Mouse (Mus musculus) hindbrain, postnatal 0 days (tissue): Measurements from ENCODE around the gene Zic2. TPM values are rescaled to one million over a fixed set of nuclear protein-coding genes. Genes with fewer than 3 reads are reported as not detected.
A peak's percentile ranks its signal among the peaks of the same experiment; 100 is the strongest.

ENCODE experiments used
- ATAC-seq: fragments of 200-750 bp; cut with Nextera tagmentation; 2 replicates; pipeline ENCODE4 v1.8.0; 2017; ENCODE audit warnings: mild to moderate bottlenecking, moderate TSS enrichment, moderate library complexity
- DNase-seq: peaks from one replicate; pipeline ENCODE4 v3.0.0-alpha.2; 2015; ENCODE audit warnings: low spot score
- H3K27ac ChIP-seq: fragments of 300-500 bp; sonication (generic); 2 replicates; pipeline ENCODE4 v1.5.1; 2014; ENCODE audit warnings: mild to moderate bottlenecking
- H3K27me3 ChIP-seq: fragments of 300-500 bp; sonication (generic); 2 replicates; pipeline ENCODE4 v1.6.1; 2014; ENCODE audit warnings: low read length, mixed read lengths; ENCODE audit not compliant: insufficient read depth
- H3K36me3 ChIP-seq: fragments of 300-500 bp; sonication (generic); 2 replicates; pipeline ENCODE4 v1.6.1; 2014; ENCODE audit warnings: low read length, mixed read lengths; ENCODE audit not compliant: insufficient read depth
- H3K4me1 ChIP-seq: fragments of 300-500 bp; sonication (generic); 2 replicates; pipeline ENCODE4 v1.6.1; 2014; ENCODE audit warnings: antibody characterized with exemption, low read length, mixed read lengths; ENCODE audit not compliant: insufficient read depth
- H3K4me2 ChIP-seq: fragments of 300-500 bp; sonication (generic); 2 replicates; pipeline ENCODE4 v1.6.1; 2014; ENCODE audit warnings: low read depth, mild to moderate bottlenecking, low read length, moderate library complexity, mixed read lengths
- H3K4me3 ChIP-seq: fragments of 300-500 bp; sonication (generic); 2 replicates; pipeline ENCODE4 v1.5.1; 2014; ENCODE audit warnings: low read length
- H3K9ac ChIP-seq: fragments of 300-500 bp; sonication (generic); replicated peaks from 2 replicates; pipeline ENCODE4 v1.6.1; 2014; ENCODE audit warnings: mild to moderate bottlenecking, low read length, moderate library complexity, mixed read lengths
- H3K9me3 ChIP-seq: fragments of 300-500 bp; sonication (generic); 2 replicates; pipeline ENCODE4 v1.6.1; 2016; ENCODE audit warnings: low read length, mixed read lengths
- CTCF ChIP-seq: IDR thresholded peaks from 2 replicates; pipeline ENCODE4 v1.5.1; 2016; ENCODE audit warnings: antibody characterized with exemption, control low read depth, low read depth
- WGBS: fragments of 180-500 bp; shearing (Covaris S2); extraction: QIAGEN DNeasy Blood & Tissue Kit; methylation state at CpG from one replicate; pipeline ENCODE4 v1.1.7; 2014; 5-methylcytosine and 5-hydroxymethylcytosine counted together
- polyA plus RNA-seq: library from polyadenylated mRNA; unstranded; fragments of >200 nt; fragmentation: Nextera tagmentation; extraction: Ambion mirVana; gene quantifications from 2 replicates; pipeline ENCODE4 v1.2.1, GENCODE M21; 2015
- total RNA-seq: library from RNA; depleted of rRNA; stranded (reverse); fragments of >200 nt; gene quantifications from 2 replicates; pipeline ENCODE4 v1.2.3, GENCODE M21; 2014

The Zic2 gene
- total and polyA plus RNA-seq, 2 experiments from 2014 or later: 35.9 to 234 TPM

DNA sequence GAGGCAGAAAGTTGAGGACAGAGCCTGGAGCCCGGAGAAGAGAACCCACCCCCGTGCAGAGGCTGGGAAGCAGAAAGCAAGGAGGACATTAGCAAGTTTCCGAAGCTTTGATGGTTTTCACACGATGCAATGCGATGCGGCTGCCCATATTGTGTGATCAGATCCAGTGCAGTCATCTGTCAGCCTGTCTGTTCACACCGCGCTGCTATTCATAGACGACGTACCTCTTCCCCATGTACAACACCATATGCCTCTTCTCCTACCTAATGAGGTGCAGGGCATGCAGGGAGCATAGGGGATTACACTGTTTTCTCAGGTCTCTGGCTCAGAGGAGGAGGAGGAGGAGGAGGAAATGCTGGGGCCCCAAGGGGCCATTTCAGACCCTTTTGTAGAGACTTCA is 38.4 kb upstream of the Zic2 start:
- no peaks in the 10 kb centered on the region for H3K9me3 ChIP-seq
- no peak overlapping the region for H3K9ac ChIP-seq
- no peak for TF ChIP-seq CTCF
- H3K4me3 ChIP-seq: no peak overlapping the region
- no peak overlapping the region for H3K4me2 ChIP-seq
- no peaks in the 10 kb centered on the region for H3K27me3 ChIP-seq
- 53% methylated on average over 10 of the region's 10 CpGs for WGBS
- DNase-seq (no peak), ATAC-seq (peak; percentile 45; the same call in 1 of the 2 replicates)
- no peaks in the 10 kb centered on the region for H3K36me3 ChIP-seq
- H3K4me1 ChIP-seq: no peaks in the 10 kb centered on the region
- no peak overlapping the region for H3K27ac ChIP-seq

DNA sequence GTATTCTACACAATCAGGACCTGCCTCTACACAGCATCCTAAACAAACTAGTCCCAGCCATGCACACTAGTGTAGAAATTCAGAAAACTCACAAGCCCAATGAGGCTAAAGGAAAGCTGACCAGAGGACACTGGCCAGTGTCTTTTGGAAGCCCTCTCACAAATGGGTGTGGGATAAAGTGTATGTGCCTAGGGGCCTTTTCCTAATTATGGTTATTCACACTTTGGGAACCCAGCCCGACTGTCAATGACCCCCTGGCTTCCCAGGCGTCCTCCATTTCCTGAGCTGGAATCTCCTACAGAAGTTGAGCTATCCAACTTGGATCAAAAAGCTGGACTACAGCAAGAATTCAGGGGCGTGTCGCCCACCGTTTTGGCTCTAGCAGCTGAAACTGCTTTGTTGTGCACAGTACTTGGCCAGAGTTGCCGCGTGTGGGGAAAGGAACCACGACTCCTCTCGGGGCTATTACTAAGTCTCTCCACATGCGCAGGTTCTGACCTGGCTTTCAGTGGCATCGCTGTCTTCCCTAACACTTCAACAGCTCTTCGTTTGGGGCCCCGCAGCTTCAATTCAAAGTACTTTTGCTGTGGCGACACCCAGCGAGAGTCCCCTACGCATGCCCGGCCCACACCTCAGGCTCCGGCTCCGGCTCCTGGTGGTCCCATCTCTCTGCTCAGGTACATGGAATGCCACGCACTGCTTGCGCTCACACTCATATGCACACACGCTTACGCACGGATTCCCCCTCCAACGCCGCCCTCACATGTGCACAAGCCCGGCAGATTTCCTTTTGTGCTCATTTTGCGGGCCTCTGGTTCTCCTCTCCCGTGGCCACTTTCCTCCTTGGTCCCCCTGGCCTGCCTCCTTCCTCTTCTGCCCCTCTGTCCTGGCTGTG is 25.4 kb upstream of the Zic2 start:
- DNase-seq: peak; percentile 73
- H3K27me3 ChIP-seq: peaks cover 15% of the 10 kb centered on the region; the same call in 1 of the 2 replicates

DNA sequence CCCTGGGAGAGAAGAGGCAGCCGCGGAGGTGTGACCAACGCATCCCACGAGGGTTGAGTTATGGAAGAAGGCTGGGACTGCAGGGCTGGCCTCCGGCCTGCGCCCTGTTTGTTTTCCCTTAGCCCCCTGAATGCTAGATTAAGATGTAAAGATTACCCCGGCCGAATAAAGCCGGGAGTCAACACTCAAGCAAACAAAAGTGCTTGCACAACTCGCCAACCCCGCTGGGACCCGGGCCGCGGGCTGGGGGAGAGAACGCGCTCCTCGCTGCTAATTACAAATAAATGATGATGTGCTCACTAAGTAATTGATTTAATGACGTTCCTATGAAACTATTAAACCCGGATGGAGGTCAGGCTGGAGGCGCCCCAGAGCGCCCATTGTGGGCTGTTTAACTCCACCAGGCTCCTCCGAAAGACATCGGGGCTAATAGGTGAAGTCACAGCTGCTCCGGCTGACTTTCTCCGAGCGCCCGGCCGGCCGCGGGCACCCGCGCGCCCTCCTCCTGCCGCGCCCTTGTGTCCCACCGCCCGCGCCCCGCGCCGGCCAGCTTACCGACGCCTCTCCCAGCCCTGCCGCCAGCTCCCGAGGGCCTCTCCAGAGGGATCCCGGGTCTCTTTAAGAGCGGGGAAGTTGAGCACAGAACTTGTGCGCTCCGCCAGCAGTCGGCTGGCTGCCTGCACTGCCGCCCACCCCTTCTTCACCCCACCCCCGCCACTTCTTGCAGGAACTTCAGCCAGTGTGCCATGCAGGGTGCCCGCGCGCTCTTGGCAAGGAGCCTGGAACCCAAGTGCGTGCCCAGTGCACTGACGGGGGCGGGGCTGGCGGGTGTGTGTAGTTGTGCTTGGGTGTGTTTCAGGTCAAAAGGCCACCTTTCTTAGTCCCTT is 24.5 kb upstream of the Zic2 start, which contains the start of gene Gm5089:
Gene Gm5089, minus strand, starts transcription at position 620 of the 887 bp plus-strand sequence.
- peak within 1 kb of the TSS; percentile 92 for H3K27ac ChIP-seq
- no peaks in the 10 kb centered on the region for H3K36me3 ChIP-seq
- WGBS: 1% methylated on average over 57 of the region's 59 CpGs
- H3K4me3 ChIP-seq: peak within 1 kb of the TSS; percentile 50
- H3K4me1 ChIP-seq: peaks cover 25% of the 10 kb centered on the region; the same call in 1 of the 2 replicates
- H3K9me3 ChIP-seq: no peaks in the 10 kb centered on the region
- peak within 1 kb of the TSS; percentile 72 for H3K4me2 ChIP-seq
- DNase-seq (peak; percentile 73), ATAC-seq (peak; percentile 10; the same call in 1 of the 2 replicates)
- peaks cover 15% of the 10 kb centered on the region; the same call in 1 of the 2 replicates for H3K27me3 ChIP-seq
- no peak for TF ChIP-seq CTCF
- peak within 1 kb of the TSS; percentile 67 for H3K9ac ChIP-seq

More for the DNA sequence above, 25.4 kb upstream of the Zic2 start:
- 0 out of 2 replicates have a peak, but pooled peaks have one; percentile 15 for ATAC-seq
- WGBS: 2% methylated on average over 29 of the region's 29 CpGs
- Histone ChIP-seq H3K9me3 (no peaks in the 10 kb centered on the region), H3K27ac (peak overlapping the region; percentile 92), H3K4me3 (peak overlapping the region; percentile 50), H3K4me1 (peaks cover 25% of the 10 kb centered on the region; the same call in 1 of the 2 replicates), H3K36me3 (no peaks in the 10 kb centered on the region), H3K9ac (peak overlapping the region; percentile 67), H3K4me2 (peak overlapping the region; percentile 72)
- TF ChIP-seq CTCF: no peak

DNA sequence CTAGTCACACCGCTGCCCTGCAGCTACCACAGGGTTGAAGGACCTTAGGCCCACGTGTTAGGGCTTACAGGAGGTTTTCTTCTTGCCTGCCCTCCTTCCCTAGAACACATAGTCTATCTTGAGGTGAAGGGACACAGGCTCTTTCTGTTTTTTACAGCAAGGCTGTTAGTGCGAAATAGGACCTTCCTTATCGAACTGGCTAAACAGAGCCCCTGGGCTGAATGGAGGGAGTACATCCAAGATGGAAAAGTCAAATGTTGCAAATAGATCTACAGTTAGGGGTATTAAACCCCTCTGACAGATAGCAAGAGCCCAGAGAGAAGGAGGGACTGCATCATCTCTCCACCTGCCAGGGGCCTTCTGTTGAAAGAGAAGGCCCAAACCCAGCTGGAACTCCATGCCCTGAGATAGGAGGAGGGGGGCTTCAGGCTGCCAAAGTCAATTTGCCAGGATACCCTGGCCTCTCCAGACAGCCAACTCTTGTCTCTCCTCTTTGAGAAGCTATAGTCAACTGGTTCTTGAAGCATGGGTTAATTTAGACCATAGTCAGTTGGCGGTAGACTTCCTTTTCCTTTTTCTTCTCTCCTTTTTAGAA is 23.6 kb upstream of the Zic2 start:
- Histone ChIP-seq H3K9ac (peak overlapping the region; percentile 67), H3K36me3 (no peaks in the 10 kb centered on the region), H3K4me1 (peaks cover 25% of the 10 kb centered on the region; the same call in 1 of the 2 replicates), H3K4me3 (peak overlapping the region; percentile 50; the same call in 1 of the 2 replicates), H3K9me3 (no peaks in the 10 kb centered on the region), H3K4me2 (peak overlapping the region; percentile 72), H3K27ac (peak overlapping the region; percentile 92), H3K27me3 (peaks cover 15% of the 10 kb centered on the region; the same call in 1 of the 2 replicates)
- ATAC-seq: no peak
- peak; percentile 52 for DNase-seq
- no peak for TF ChIP-seq CTCF
- 45% methylated on average over 5 of the region's 5 CpGs for WGBS

DNA sequence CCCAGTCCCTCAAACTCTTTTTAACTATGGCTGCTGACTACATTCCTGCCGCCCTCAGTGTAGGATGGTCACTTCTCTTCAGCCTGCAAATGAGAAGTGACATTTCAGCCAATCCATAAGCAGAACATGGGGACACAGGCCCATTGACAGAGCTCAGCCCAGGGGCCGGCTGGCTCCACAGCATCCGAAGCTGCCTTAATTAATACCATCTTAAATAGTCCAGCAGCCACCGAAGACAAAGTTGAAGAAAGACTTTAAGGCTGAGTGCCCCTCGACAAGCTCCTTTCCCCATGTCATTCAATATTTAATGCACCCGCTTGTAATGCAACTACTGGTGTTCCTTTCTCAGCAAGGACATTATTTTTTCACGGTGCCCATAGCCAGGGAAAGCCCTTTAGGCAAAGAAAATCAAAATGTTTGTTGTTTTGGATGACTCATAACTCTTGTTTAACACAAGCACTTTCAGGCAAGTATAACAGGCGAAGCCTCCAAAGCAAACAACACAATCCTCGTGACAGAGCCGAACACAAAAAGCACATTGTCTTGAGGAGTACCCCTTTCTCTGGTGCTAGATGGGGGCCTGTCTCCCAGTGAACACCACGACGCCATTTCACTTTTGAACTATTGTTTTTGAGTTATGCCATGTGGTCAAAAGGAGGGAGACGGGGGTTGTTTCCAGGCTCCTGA is 22.4 kb upstream of the Zic2 start:
- H3K27ac ChIP-seq: peak overlapping the region; percentile 83
- H3K4me1 ChIP-seq: peaks cover 25% of the 10 kb centered on the region; the same call in 1 of the 2 replicates
- DNase-seq (peak; percentile 63), ATAC-seq (peak; percentile 49)
- H3K4me3 ChIP-seq: no peak overlapping the region
- H3K27me3 ChIP-seq: peaks cover 15% of the 10 kb centered on the region; the same call in 1 of the 2 replicates
- no peaks in the 10 kb centered on the region for H3K36me3 ChIP-seq
- peak overlapping the region; percentile 28; the same call in 1 of the 2 replicates for H3K9ac ChIP-seq
- 12% methylated on average over 13 of the region's 13 CpGs for WGBS
- TF ChIP-seq CTCF: no peak
- H3K9me3 ChIP-seq: no peaks in the 10 kb centered on the region
- H3K4me2 ChIP-seq: peak overlapping the region; percentile 43
